Mouse (Mus musculus) megakaryocyte, embryonic 14.5 days (primary cell): Measurements from ENCODE around the gene Arcn1.

ENCODE experiments used
- FLI1 ChIP-seq: IDR thresholded peaks from 2 replicates; pipeline ENCODE4 v1.6.1; 2012; ENCODE audit warnings: low read length, inconsistent platforms, mixed read lengths
- GATA1 ChIP-seq: IDR thresholded peaks from 3 replicates; pipeline ENCODE4 v1.6.1; 2012; ENCODE audit warnings: mixed read lengths, low read length, inconsistent platforms, borderline replicate concordance

DNA sequence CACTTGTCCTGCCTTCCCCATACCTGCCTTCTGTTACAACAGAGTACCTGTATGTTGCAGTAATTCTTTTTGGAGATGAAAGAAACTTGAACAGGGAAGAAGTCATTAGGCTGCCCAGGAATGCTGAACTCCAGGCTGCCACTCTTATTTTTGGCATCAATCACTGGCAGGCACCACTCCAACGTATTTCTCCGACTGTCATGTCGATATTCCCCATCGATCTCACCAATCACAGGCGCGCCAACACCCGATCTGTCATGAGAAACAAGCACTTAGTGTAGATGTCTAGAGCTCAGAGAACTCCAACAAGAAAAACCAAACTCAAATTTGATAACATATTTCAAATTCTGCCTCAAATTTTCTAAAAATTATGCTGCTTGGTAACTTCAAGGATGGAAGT, 22.3 kb downstream of the Arcn1 start:
- TF ChIP-seq GATA1: no peak
- no peak for TF ChIP-seq FLI1
